Mouse (Mus musculus) CD4-positive, CD25-positive, alpha-beta regulatory T cell, adult 9 weeks (primary cell): Measurements from ENCODE around the gene Fgf6. TPM values are rescaled to one million over a fixed set of nuclear protein-coding genes. Genes with fewer than 3 reads are reported as not detected.

ENCODE experiments used
- polyA plus RNA-seq: library from polyadenylated mRNA; unstranded; fragments of 100-300 nt; shearing (Covaris generic); gene quantifications from one replicate; pipeline ENCODE4 v1.2.1, GENCODE M21; 2017

Fgf6 gene
- not detected for polyA plus RNA-seq

DNA sequence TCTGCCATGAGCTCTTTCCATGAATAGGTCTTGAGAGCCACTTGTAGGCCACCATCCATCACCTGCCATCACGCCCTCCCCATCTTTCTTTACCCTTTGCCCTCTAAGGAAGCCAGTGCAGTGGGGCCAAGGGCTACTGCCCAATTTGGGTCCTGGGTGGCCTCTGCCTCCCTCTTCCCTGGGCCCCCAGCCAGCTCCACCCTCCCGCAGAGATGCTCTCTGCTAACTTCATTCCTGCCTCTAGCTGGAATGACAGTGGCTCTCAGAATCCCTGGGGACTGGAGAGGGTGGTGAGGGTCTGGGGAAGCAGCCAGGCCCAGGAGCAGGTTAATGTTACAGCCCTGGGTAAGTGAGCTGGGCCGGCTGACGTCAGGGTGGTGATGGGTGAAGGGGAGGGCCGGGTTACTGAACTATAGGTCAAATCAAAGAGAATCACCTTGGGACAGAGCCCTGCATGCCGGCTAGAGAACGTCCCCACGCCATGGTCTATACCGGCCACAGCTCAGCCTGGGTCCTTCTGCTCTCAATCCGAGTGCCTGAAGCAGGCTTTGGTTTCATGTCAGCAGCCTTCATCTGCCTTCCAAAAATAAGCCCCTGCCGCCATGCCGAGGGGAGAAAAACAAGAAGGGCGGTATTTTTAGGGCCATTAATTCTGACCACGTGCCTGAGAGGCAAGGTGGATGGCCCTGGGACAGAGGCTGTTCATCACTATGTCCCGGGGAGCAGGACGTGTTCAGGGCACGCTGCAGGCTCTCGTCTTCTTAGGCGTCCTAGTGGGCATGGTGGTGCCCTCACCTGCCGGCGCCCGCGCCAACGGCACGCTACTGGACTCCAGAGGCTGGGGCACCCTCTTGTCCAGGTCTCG lies at the start of gene Fgf6:
TSS of gene Fgf6 (plus strand) at position 681 of the 865 bp plus-strand sequence.

DNA sequence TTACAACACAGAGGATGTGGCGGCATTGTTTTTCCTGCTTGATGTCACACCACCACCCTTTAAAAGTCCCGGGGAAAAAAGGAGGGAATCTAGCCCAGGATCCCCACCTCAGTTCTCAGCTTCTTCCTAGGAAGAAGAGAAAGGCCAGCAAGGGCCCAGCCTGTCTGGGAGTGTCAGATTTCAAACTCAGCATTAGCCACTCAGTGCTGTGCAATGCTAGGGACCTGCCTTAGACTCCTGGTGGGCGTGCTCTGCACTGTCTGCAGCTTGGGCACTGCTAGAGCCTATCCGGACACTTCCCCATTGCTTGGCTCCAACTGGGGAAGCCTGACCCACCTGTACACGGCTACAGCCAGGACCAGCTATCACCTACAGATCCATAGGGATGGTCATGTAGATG lies 57.4 kb downstream of the Fgf6 start, which contains the start of gene Fgf23:
TSS of gene Fgf23 (plus strand) at position 86 of the 400 bp plus-strand sequence.

Other genes starting within 250 kb of the Fgf6 start
- 179 TPM for gene Ndufa9, start 166.4 kb upstream of the Fgf6 start, polyA plus RNA-seq
- not detected for gene Akap3, start 162.5 kb upstream of the Fgf6 start, polyA plus RNA-seq
- gene Dyrk4, start 93.7 kb upstream of the Fgf6 start, polyA plus RNA-seq = 0.38 TPM
- 5.2 TPM for gene Rad51ap1, start 76.0 kb upstream of the Fgf6 start, polyA plus RNA-seq
- gene D6Wsu163e, start 75.6 kb upstream of the Fgf6 start, polyA plus RNA-seq = 13.8 TPM
- gene Fgf23, start 57.3 kb downstream of the Fgf6 start, polyA plus RNA-seq = not detected
- 8.8 TPM for gene Tigar, start 94.0 kb downstream of the Fgf6 start, polyA plus RNA-seq
- gene Ccnd2, start 136.6 kb downstream of the Fgf6 start, polyA plus RNA-seq = 1,438 TPM